Mouse (Mus musculus): ENCODE results near the gene Trim2. TPM values are rescaled to one million over a fixed set of nuclear protein-coding genes. Genes with fewer than 3 reads are reported as not detected.
A peak's percentile ranks its signal among the peaks of the same experiment; 100 is the strongest.

Trim2 gene
- polyA plus RNA-seq, 1 experiment from 2014 or later: 1.9 TPM

GRCm38 (mm10) chr3:84224982-84225381, 81.7 kb downstream of the Trim2 start:
- DNase-seq (ENCODE audit: low spot score): peak; percentile 42

- peak; percentile 6 for DNase-seq (ENCODE audit: low spot score)
Observed at GRCm38 (mm10) chr3:84220748-84221147, 85.9 kb downstream of the Trim2 start.

- no peak for DNase-seq (ENCODE audit: low spot score)
Observed at GRCm38 (mm10) chr3:84220326-84220725, 86.4 kb downstream of the Trim2 start.

GRCm38 (mm10) chr3:84219720-84220273, 86.9 kb downstream of the Trim2 start:
- DNase-seq (ENCODE audit: low spot score): no peak

- no peak for DNase-seq (ENCODE audit: low spot score)
Observed at GRCm38 (mm10) chr3:84219166-84219710, 87.4 kb downstream of the Trim2 start.

- no peak for DNase-seq (ENCODE audit: low spot score)
Observed at GRCm38 (mm10) chr3:84218498-84218897, 88.2 kb downstream of the Trim2 start.

GRCm38 (mm10) chr3:84217961-84218351, 88.7 kb downstream of the Trim2 start:
- no peak for DNase-seq (ENCODE audit: low spot score)

GRCm38 (mm10) chr3:84217118-84217960, 89.3 kb downstream of the Trim2 start:
- DNase-seq (ENCODE audit: low spot score): no peak

GRCm38 (mm10) chr3:84215743-84216360, 90.8 kb downstream of the Trim2 start:
- no peak for DNase-seq (ENCODE audit: low spot score)

GRCm38 (mm10) chr3:84215253-84215652, 91.4 kb downstream of the Trim2 start:
- no peak for DNase-seq (ENCODE audit: low spot score)

- no peak for DNase-seq (ENCODE audit: low spot score)
Observed at GRCm38 (mm10) chr3:84214501-84214900, 92.2 kb downstream of the Trim2 start.

- DNase-seq (ENCODE audit: low spot score): no peak
Observed at GRCm38 (mm10) chr3:84211340-84211875, 95.3 kb downstream of the Trim2 start.

GRCm38 (mm10) chr3:84208917-84209513, 97.7 kb downstream of the Trim2 start:
- no peak for DNase-seq (ENCODE audit: low spot score)

GRCm38 (mm10) chr3:84208475-84208874, 98.2 kb downstream of the Trim2 start:
- no peak for DNase-seq (ENCODE audit: low spot score)

- no peak for DNase-seq (ENCODE audit: low spot score)
Observed at GRCm38 (mm10) chr3:84207366-84207765, 99.3 kb downstream of the Trim2 start.

- DNase-seq (ENCODE audit: low spot score): no peak
Observed at GRCm38 (mm10) chr3:84206106-84206505, 100.6 kb downstream of the Trim2 start.

- DNase-seq (ENCODE audit: low spot score): no peak
Observed at GRCm38 (mm10) chr3:84205650-84206049, 101.0 kb downstream of the Trim2 start.

GRCm38 (mm10) chr3:84204640-84205039, 102.0 kb downstream of the Trim2 start:
- DNase-seq (ENCODE audit: low spot score): no peak

- no peak for DNase-seq (ENCODE audit: low spot score)
Observed at GRCm38 (mm10) chr3:84200559-84201420, 105.9 kb downstream of the Trim2 start.

- DNase-seq (ENCODE audit: low spot score): no peak
Observed at GRCm38 (mm10) chr3:84199516-84199915, 107.2 kb downstream of the Trim2 start.
